Mouse (Mus musculus) hindbrain, embryonic 14.5 days (tissue): ENCODE results near the gene Vopp1. TPM values are rescaled to one million over a fixed set of nuclear protein-coding genes. Genes with fewer than 3 reads are reported as not detected.

Experiments used
- polyA plus RNA-seq: library from polyadenylated mRNA; unstranded; fragments of >200 nt; fragmentation: Nextera tagmentation; extraction: Ambion mirVana; gene quantifications from 2 replicates; pipeline ENCODE4 v1.2.1, GENCODE M21; 2014

Vopp1 gene
- polyA plus RNA-seq, 1 experiment from 2014 or later = 113 TPM

Other genes with a start within 250 kb of the Vopp1 start
- gene Herc6, start 244.2 kb downstream of the Vopp1 start, polyA plus RNA-seq = 0.64 and 0.78 TPM in 2 replicates
- 19.2 and 20.0 TPM in 2 replicates for gene Pyurf, start 133.1 kb downstream of the Vopp1 start, polyA plus RNA-seq
- gene Lancl2, start 122.6 kb downstream of the Vopp1 start, polyA plus RNA-seq = 93.2 and 98.8 TPM in 2 replicates
- gene Vmn1r21, start 25.2 kb upstream of the Vopp1 start, polyA plus RNA-seq = not detected in 2 replicates
- not detected in 2 replicates for gene Vmn1r22, start 82.9 kb upstream of the Vopp1 start, polyA plus RNA-seq
- gene Vmn1r23, start 101.7 kb upstream of the Vopp1 start, polyA plus RNA-seq = not detected in 2 replicates
- not detected in 2 replicates for gene Vmn1r24, start 136.3 kb upstream of the Vopp1 start, polyA plus RNA-seq
- gene Vmn1r25, start 155.7 kb upstream of the Vopp1 start, polyA plus RNA-seq = not detected in 2 replicates
- not detected in 2 replicates for gene Vmn1r26, start 190.0 kb upstream of the Vopp1 start, polyA plus RNA-seq